Mouse (Mus musculus): Measurements from ENCODE around the gene Hfe2.
"Not testable (repeated sequence)": the region's sequence is repeated elsewhere in the genome, so short reads cannot be mapped to it uniquely, and the experiment has no call there.

Hfe2 gene

DNA sequence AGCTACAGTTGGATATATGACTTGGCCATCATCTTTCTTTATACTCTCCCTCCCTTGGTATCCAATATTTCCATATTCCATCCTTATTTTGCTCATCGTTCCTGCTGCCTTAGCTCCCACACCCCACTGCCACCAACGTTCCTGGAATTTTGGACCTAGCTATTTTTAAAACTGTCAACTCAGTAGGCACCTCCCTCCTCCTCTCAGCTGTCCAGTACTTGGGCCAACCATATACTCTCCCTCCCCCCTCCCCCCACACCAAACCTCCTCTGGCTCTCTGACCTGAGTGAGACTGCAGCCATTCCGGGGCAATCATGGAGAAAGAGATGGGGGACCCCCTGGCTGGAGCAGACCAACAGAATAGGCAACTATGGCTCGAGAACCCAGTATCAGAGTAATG, at the start of gene Hfe2:
Hfe2 (plus strand) TSS at position 259 of the 400 bp plus-strand sequence.
- no peak for DNase-seq

DNA sequence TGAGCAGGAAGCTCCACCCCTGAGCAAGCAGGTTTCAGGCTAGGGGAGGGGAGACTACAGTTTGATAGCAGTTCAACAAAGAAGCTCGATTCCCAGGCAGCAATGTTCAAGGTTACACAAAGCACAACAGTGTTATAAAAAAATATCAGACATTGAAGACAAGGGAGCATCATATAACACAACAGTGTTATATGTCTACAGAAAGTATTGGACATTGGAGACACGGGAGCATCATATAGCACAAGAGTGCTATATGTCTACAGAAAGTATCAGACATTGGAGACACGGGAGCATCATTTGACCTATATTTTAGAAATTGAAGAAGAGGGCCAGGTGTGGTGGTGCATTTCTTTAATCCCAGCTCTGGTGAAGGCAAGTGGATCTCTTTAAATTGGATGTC, 47.9 kb upstream of the Hfe2 start:
- no peak for DNase-seq

DNA sequence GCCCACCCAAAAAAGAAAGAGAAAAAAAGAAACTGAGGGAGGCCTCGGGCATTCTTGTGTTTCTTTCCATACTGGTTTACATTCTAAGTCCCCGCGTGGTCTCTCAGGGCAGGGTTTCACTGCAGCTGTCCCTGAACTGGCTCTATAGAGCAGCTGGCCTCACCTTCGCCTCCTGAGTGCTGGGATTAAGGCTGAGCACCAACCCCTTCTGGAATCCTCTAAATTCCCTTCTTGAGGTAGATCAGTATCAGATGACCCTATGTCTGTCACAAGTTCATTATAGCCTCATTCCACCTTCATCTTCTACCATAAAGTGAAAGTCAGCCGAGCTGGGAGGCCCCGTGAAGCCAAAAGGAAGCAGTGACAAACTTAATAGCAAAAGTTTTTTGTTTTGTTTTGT, 47.4 kb upstream of the Hfe2 start:
- DNase-seq = no peak

DNA sequence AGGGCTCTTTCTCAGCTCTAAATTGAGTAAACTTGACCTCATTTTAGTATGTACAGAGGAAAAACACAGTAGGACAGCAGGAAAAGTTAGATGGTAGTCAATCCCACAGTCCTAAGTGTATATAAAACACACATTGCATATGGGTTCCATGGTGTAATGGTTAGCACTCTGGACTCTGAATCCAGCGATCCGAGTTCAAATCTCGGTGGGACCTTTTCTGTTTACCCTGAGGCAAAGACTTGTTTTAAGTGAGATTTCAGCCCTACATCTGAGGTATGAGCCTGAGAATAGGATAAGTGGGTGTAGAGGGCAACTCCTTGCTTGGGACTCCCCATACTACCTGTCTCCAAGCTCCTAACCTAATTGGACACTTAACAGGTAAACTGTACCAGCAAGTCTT, 45.7 kb upstream of the Hfe2 start:
- no peak for DNase-seq

DNA sequence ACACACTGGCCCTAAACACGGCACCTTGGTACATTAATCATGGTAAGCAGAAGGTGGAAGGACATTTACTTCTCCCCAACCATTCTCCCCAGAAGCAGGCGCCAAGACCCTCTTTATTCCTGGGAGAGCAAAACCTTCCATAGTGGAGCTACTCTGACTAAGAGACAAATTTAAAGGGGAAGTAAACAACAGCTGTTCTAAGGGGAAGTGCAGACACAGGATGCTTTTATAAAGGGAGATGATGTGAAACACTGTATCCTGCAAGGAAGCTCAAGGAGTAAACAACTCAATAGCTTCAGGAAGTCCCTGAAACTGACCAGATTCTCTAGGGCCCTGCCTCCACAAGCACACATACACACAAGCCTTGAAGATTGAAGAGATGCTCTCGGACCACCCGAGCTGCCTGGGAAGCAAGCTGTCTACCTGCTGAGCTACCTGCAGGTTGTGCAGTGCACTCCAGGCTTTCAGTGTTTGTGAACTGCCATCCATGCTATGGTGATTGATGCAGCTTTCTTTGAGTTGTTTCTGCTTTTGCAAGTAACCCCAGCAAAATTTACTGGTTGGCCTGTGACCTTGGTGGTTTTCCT, 44.2 kb upstream of the Hfe2 start:
- DNase-seq = no peak

DNA sequence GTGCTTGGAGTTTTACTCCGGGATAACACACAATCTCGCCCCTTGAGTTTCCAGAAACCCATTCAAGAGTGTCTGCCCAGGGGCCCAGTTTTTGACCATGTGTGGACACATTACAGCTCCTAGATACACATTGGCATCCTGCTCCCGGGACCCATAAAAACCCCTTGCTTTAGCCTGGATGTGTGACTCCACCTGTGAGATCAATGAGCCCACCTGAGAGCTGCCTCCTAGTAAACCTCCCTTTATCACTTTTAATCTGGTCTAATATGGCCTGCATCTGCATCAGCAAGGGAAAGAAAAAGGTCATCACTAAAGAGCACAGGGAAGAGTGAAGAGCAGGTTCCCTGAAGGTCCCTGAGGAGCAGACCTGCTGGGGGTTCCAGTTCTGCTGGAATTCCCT, 43.1 kb upstream of the Hfe2 start:
- DNase-seq = no peak

DNA sequence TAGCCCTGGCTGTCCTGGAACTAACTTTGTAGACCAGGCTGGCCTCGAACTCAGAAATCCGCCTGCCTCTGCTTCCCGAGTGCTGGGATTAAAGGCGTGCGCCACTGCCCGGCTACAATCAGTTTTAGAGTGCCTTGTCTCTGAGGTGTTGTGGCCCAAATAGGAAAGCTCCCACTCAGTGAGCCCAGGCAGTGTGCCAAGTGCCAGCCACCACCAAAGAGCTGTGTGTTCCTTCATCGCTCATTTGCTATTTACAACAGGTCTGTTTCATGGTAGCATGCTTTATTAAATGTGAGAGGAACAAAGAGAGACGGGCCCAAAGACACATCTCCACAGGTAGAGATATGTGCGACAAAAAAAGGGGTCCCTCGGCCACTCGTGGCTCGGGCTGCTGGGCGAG, 42.5 kb upstream of the Hfe2 start:
- no peak for DNase-seq

DNA sequence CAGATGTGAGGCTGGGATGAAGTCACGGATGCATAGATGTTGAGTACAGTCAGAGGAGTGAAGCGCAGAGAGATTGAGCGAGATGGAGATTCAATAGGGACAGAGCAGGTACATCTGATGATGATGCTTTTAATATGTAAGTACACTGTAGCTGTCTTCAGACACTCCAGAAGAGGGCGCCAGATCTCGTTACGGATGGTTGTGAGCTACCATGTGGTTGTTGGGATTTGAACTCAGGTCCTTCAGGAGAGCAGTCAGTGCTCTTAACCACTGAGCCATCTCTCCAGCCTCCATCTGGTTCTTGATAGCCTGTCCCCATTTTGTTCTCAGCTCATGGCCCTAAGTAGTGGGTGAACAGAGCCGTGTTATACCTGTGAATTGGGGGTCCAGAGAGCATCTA, 41.9 kb upstream of the Hfe2 start:
- not testable (repeated sequence) for DNase-seq

DNA sequence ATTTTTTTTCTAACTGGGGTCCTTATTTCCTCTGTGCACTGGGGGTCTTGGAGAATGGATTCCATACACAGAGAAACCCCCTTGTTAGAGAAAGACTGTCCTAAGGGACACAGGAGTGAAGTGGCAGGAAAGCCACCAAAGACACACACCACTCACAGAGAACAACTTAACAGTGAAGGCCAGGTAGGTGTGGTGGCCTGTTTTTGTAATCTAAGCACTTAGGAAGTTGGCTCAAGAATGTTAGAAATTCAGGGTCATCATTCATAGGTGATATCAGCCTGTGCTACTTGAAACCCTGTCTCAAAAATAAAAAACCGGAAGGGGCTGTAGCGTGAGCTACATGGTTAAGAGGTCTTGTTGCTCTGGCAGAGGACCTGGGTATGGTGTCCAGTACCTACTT, 41.0 kb upstream of the Hfe2 start:
- no peak for DNase-seq

DNA sequence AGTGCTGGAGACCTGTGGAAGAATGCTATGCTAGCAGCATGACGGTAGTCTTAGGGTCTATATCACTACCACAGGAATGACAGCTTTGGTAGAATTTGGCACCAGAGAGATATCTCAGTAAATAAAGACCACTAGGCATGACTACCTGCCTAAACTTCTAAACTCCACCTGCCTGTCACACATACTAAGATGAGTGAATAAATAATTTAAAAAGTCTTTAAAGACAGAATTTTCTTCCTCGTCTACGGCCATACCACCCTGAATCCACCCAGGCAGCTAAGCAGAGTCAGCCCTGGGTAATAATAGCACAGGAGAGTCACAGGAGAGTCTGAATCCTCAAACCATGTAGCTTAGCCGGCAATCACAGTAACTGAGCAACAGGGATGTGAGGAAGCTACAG, 40.1 kb upstream of the Hfe2 start:
- DNase-seq = no peak

DNA sequence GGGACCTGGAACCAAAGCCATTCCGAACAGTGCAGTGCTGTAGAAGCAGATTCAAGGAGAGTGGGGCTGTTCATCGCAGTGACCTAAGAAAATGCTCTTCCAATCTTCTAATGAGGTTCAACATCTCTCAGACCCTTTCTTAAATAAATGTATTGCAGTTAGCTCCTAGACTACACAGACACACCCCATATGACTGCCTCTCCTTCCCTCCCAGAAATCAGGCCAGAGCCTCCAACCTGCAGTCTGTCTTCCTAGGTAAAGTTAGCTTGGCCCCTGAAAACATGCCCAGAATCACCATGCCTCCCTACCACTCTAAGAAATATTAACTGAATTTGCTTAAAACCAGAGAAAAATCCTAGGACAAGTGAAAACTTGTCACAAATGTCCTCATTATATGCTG, 39.6 kb upstream of the Hfe2 start:
- DNase-seq = no peak

DNA sequence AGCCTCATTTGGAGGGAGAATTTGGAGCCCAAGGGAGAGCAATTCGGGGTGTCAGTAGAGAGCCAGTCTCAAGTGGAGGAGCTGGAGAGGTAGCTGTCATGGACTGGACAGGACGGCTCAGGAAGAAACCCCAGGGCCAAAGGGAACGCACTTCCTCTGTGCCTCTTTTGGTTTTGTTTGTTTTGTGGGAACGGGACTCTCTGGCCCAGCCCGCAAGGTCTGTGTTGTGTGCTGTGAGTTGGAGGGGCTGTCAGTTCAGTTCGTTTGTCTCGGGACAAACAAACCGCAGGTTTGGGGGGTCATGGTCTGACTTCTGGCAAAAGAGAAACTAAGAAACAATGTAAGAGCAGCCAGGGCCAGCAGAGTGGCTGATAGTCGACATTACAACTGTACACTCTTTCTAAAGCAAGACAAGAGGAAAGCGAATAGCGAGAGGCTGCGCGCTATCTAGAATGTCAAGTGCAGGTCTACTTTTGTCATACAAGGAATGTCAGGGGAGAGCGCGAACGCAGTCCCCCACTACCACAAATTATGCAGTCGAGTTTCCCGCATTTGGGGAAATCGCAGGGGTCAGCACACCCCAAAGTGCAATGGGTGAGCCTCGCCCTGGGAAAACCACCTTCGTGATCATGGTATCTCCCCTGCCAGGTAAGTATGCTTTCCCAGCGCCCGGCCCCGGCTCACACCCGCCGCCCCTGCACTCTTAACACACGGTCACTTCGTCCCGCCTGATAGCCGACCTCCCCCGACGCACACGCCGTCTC, 38.7 kb upstream of the Hfe2 start:
- not testable (repeated sequence) for DNase-seq

DNA sequence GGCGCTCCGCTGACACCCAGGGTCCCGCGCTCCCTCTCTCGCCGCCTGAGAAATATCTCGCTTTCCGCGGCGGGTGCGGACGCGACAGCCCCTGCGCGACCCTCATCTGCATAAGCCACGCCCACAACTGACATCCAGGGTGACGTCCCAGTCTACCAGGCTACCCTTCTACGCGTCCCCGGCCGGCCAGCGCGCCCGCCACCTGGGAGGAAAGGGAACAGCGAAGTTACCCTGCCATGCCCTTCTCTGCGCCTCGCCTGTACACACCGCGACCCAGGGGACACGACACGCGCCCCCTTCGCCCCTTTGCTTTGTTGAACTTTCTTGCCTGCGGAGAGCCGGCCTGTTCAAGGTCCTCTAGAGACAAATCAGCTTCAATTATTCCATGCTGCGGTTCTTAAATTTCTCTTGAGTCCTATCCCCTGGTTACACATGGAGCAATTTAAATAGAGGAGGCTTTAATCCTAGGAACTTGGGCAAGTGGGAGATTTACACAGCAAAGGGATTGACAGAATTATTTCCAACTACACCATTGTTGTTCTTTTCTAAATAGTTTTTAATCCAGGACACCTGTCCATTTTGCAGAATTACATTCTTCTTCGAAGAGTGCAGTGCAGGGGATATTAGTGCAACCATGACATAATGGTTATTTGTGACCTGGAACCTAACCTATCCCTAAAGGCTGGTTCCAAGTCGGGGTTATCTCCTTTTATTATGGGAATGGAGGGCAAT, 38.0 kb upstream of the Hfe2 start:
- not testable (repeated sequence) for DNase-seq

DNA sequence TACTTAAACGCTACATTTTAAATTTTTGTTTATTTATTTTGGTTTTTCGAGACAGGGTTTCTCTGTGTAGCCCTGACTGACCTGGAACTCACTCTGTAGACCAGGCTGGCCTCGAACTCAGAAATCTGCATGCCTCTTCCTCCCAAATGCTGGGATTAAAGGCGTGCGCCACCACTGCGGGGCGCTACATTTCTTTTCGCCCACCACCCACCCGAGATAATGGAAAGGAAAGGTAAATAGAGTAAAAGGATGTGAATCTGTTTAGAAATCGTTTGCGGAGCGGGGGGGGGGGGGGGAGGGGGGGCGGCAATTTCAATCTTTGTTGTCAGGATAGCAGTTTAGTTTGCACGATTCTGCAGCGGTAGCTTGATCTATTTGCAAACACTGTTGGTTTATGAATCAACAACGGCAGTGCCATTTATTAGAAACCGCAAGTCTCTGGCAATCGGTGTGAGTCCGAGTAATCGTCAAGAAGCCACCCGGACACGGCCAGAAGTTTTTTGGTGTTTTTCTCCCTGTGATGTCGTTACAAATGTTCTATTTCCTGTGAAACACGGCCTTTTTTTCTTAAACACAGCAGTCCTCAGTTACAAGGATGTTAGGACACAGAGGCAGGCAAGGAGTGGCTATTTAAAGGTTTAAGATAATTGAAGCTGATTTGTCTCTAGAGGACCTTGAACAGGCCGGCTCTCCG, 37.2 kb upstream of the Hfe2 start:
- peak; percentile 45 to 58 for DNase-seq

DNA sequence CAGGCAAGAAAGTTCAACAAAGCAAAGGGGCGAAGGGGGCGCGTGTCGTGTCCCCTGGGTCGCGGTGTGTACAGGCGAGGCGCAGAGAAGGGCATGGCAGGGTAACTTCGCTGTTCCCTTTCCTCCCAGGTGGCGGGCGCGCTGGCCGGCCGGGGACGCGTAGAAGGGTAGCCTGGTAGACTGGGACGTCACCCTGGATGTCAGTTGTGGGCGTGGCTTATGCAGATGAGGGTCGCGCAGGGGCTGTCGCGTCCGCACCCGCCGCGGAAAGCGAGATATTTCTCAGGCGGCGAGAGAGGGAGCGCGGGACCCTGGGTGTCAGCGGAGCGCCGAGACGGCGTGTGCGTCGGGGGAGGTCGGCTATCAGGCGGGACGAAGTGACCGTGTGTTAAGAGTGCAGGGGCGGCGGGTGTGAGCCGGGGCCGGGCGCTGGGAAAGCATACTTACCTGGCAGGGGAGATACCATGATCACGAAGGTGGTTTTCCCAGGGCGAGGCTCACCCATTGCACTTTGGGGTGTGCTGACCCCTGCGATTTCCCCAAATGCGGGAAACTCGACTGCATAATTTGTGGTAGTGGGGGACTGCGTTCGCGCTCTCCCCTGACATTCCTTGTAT, 36.6 kb upstream of the Hfe2 start:
- DNase-seq = not testable (repeated sequence)

DNA sequence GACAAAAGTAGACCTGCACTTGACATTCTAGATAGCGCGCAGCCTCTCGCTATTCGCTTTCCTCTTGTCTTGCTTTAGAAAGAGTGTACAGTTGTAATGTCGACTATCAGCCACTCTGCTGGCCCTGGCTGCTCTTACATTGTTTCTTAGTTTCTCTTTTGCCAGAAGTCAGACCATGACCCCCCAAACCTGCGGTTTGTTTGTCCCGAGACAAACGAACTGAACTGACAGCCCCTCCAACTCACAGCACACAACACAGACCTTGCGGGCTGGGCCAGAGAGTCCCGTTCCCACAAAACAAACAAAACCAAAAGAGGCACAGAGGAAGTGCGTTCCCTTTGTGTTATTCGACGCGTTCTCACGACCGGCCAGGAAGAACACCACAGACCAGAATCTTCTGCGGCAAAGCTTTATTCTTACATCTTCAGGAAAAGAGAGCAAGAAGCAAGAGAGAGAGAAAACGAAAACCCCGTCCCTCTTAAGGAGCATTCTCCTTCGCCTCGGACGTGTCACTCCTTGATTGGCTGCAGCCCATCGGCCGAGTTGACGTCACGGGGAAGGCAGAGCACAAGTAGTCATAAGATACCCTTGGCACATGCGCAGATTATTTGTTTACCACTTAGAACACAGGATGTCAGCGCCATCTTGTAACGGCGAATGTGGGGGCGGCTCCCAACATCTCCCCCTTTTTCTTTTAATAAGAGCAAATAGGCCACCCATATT, 35.9 kb upstream of the Hfe2 start:
- peak in 1 of 2 experiments; percentile 21 for DNase-seq

DNA sequence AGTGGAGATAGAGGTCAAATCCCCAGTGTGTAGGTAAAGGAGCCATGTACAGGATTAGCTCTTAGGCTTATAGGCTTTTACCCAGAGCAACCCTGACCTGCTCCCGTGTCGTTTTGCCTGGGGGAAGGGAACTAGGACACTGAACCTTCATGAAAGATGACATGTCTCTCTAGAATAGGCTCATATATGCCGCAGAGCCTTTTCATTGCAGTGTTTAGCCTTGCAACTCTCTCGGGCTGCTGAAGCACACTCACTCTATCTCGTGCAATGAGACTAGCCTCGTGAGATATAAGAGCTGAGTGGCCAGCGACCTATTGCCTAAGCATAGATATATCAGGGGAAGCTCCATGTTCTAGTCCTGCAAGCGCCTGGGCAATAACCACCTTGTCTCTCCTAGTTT, 35.3 kb upstream of the Hfe2 start:
- DNase-seq = not testable (repeated sequence)

DNA sequence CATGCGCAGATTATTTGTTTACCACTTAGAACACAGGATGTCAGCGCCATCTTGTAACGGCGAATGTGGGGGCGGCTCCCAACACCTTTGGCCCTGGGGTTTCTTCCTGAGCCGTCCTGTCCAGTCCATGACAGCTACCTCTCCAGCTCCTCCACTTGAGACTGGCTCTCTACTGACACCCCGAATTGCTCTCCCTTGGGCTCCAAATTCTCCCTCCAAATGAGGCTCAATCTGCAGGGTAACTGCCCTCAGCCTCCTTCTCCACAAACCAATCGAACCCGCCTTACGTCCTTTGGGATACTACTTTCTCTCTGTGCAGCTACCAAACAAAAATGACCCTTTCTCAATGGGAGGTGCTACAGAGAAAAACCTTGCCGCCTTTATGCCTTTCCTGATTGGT, 30.5 kb upstream of the Hfe2 start:
- not testable (repeated sequence) for DNase-seq

DNA sequence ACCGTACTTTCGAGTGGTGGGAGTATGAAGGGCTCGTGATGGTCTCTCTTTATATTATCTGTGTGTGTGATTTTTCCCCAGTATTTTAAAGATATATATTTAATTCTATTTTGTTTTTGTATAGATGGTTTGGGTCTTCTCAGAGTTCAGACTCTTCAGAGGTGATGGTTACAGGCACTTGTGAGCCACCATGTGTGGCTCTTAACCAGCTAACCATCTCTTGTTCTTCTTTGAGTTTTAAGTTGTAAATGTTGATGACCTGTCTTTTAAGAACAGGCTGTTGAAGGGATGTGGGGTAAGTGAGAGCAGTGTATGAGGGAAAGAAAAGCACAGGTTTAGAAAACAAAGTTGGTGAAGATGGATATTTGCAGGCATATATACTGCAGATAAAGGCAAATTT, 30.1 kb upstream of the Hfe2 start:
- no peak for DNase-seq

DNA sequence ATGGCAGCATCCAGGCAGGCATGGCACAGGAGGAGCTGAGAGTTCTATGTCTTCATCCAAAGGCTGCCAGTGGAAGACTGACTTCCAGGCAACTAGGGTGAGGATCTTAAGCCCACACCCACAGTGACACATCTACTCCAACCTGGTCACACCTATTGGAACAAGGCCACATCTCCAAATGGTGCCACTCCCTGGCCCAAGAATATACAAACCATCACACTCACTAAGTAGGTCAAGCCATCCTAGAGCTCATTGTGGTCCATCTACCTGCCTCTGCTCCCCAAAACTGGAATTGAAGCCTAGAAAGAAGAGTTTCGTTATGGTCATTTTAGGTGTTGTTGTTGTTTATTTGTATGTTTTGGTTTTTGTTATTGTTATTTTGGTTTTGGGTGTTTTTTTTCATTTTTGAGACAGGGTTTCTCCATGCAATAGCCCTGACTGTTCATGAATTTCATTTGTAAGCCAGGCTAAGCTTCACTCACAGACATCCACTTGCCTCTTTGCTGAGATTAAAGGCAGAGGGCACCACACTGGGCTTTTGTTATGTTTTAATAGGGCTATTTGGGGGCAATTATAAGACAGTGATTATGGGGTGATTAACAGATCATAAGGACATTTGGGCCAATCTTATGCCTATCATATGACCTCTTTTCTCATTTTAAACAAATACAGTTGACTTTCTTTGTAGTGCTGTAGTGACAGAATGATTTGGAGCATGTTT, 29.3 kb upstream of the Hfe2 start:
- DNase-seq = no peak

DNA sequence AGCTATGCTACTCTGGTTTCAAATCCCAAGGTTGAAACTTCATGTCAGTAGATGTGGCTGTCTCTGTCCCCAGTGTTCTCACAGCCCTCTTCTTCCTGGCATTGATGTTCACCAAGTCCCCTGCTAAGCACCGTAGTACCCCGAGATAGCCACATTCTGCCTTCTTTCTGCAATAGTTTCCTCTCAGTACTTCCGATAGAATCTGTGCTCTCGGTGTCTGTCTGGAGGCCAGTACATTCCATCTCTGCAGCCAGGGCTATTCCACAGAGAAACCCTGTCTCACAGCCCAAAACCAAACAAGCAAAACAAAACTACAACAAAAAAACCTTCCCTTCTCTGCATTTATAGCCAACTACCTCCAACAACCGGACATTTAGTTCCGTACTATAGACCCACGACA, 28.8 kb upstream of the Hfe2 start:
- DNase-seq = no peak

Measured in kidney, postnatal 4 days (tissue).